Mouse (Mus musculus) CD4-positive naive resting alpha-beta T cell, adult 76 days (primary cell): ENCODE results near the gene 2610301B20Rik. TPM values are rescaled to one million over a fixed set of nuclear protein-coding genes. Genes with fewer than 3 reads are reported as not detected.

Experiments used
- total RNA-seq: library from RNA; stranded (reverse); gene quantifications from one replicate; pipeline ENCODE4 v1.2.4, GENCODE M21; 2023

2610301B20Rik gene
- total RNA-seq, result 3.7 TPM

DNA sequence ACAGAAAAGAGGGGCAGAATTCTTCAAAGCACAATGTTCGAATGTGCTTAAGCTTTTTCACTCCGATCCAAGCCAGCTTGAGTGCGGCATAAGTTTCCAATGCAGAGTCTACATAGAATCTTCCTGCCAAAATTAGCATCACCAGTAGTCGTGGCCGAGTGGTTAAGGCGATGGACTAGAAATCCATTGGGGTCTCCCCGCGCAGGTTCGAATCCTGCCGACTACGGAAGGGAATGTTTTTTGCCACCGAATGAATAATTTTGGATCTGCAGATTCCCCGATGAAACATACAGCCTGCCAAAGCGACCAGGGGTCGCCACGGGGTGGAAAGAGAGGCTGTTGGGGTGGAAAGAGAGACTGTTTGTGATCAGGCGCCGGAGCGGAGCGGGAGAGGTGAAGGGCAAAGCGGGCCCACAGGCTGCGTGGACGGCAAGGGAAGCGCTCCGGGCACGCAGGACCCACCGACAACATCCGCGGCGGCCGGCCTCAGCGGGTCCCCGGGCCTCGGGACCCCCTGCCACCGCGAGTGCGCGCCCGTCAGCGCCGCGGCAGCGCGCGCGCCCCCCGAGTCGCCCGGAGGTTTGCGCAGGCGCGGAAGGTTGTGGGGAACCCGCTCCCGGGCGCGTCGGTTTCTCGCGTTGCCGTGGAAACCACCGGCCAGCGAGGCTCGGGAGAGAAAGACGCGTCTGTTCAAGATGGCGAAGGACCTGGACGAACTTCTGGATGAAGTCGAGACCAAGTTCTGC is at the start of gene 2610301B20Rik:
2610301B20Rik (plus strand) TSS at position 579 of the 746 bp plus-strand sequence.

